Mouse (Mus musculus) hindbrain, embryonic 11.5 days (tissue): Measurements from ENCODE around the gene Olfr551. TPM values are rescaled to one million over a fixed set of nuclear protein-coding genes. Genes with fewer than 3 reads are reported as not detected.

ENCODE experiments used
- ATAC-seq: fragments of 200-750 bp; cut with Nextera tagmentation; 2 replicates; pipeline ENCODE4 v1.8.0; 2017; ENCODE audit warnings: mild to moderate bottlenecking, moderate TSS enrichment, moderate library complexity; ENCODE audit not compliant: low FRiP score
- DNase-seq: peaks from one replicate; pipeline ENCODE4 v3.0.0-alpha.2; 2015; ENCODE audit warnings: low spot score
- H3K27ac ChIP-seq: fragments of 300-500 bp; sonication (generic); 2 replicates; pipeline ENCODE4 v1.5.1; 2014; ENCODE audit warnings: mild to moderate bottlenecking, low read depth, low read length
- H3K27me3 ChIP-seq: fragments of 300-500 bp; sonication (generic); 2 replicates; pipeline ENCODE4 v1.6.1; 2014; ENCODE audit warnings: mild to moderate bottlenecking, low read length, moderate library complexity, mixed read lengths; ENCODE audit not compliant: control insufficient read depth, insufficient read depth
- H3K36me3 ChIP-seq: fragments of 300-500 bp; sonication (generic); 2 replicates; pipeline ENCODE4 v1.6.1; 2014; ENCODE audit warnings: mild to moderate bottlenecking, low read length, moderate library complexity, mixed read lengths; ENCODE audit not compliant: control insufficient read depth, insufficient read depth
- H3K4me1 ChIP-seq: fragments of 300-500 bp; sonication (generic); replicated peaks from 2 replicates; pipeline ENCODE4 v1.6.1; 2014; ENCODE audit warnings: low read length, mixed read lengths; ENCODE audit not compliant: control insufficient read depth, insufficient read depth
- H3K4me2 ChIP-seq: fragments of 300-500 bp; sonication (generic); replicated peaks from 2 replicates; pipeline ENCODE4 v1.6.1; 2014; ENCODE audit warnings: mild to moderate bottlenecking, low read depth, low read length
- H3K4me3 ChIP-seq: fragments of 300-500 bp; sonication (generic); 2 replicates; pipeline ENCODE4 v1.5.1; 2014; ENCODE audit warnings: low read depth, low read length
- H3K9ac ChIP-seq: fragments of 300-500 bp; sonication (generic); 2 replicates; pipeline ENCODE4 v1.6.1; 2014; ENCODE audit warnings: low read depth, low read length
- H3K9me3 ChIP-seq: fragments of 300-500 bp; sonication (generic); 2 replicates; pipeline ENCODE4 v1.6.1; 2016; ENCODE audit warnings: low read length; ENCODE audit not compliant: control insufficient read depth
- WGBS: fragments of 180-500 bp; shearing (Covaris S2); extraction: QIAGEN DNeasy Blood & Tissue Kit; methylation state at CpG from one replicate; pipeline ENCODE4 v1.1.7; 2014; 5-methylcytosine and 5-hydroxymethylcytosine counted together
- polyA plus RNA-seq: library from polyadenylated mRNA; unstranded; fragments of >200 nt; fragmentation: Nextera tagmentation; extraction: Ambion mirVana; gene quantifications from 2 replicates; pipeline ENCODE4 v1.2.1, GENCODE M21; 2014

Gene Olfr551
- polyA plus RNA-seq, 1 experiment from 2014 or later = not detected

DNA sequence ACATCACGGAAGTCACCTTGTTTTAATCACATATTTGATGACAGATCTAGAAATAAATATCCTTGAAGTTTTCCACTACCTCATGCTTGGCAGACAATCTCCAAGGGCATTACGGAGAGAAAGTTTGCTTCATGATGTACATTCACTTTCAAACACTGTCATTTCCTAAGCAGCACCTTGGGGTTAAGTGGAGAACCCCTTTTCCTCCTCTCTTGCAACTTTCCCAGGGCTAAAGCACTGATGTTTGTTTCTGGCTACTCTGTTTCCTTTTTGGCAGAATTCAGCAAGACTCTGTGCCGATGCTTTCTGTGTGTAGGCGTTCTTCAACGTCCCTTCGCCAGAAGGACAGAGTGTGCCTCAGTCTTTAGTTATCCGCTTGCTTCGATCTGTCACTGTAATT lies 20.5 kb downstream of the Olfr551 start, which contains the start of gene Olfr550:
Olfr550 (plus strand) TSS at position 301 of the 400 bp plus-strand sequence.
- H3K4me3 ChIP-seq = no peak within 1 kb of the TSS
- no peaks in the 10 kb centered on the region for H3K9me3 ChIP-seq
- no peaks in the 10 kb centered on the region for H3K4me1 ChIP-seq
- H3K36me3 ChIP-seq = no peaks in the 10 kb centered on the region
- H3K27me3 ChIP-seq = no peaks in the 10 kb centered on the region
- DNase-seq (no peak), ATAC-seq (no peak)
- no peak within 1 kb of the TSS for H3K27ac ChIP-seq
- H3K4me2 ChIP-seq = no peak within 1 kb of the TSS
- H3K9ac ChIP-seq = no peak within 1 kb of the TSS
- WGBS = 95% methylated on average over 8 of the region's 8 CpGs

GRCm38 (mm10) chr7:102566219-102566618 lies 25.5 kb downstream of the Olfr551 start:
- Histone ChIP-seq H3K9ac (no peak overlapping the region), H3K27ac (no peak overlapping the region), H3K4me3 (no peak overlapping the region), H3K4me2 (no peak overlapping the region), H3K9me3 (no peaks in the 10 kb centered on the region), H3K36me3 (no peaks in the 10 kb centered on the region), H3K27me3 (no peaks in the 10 kb centered on the region), H3K4me1 (no peaks in the 10 kb centered on the region)
- WGBS = 92% methylated on average over 4 of the region's 4 CpGs
- no peak for ATAC-seq
- no peak for DNase-seq

DNA sequence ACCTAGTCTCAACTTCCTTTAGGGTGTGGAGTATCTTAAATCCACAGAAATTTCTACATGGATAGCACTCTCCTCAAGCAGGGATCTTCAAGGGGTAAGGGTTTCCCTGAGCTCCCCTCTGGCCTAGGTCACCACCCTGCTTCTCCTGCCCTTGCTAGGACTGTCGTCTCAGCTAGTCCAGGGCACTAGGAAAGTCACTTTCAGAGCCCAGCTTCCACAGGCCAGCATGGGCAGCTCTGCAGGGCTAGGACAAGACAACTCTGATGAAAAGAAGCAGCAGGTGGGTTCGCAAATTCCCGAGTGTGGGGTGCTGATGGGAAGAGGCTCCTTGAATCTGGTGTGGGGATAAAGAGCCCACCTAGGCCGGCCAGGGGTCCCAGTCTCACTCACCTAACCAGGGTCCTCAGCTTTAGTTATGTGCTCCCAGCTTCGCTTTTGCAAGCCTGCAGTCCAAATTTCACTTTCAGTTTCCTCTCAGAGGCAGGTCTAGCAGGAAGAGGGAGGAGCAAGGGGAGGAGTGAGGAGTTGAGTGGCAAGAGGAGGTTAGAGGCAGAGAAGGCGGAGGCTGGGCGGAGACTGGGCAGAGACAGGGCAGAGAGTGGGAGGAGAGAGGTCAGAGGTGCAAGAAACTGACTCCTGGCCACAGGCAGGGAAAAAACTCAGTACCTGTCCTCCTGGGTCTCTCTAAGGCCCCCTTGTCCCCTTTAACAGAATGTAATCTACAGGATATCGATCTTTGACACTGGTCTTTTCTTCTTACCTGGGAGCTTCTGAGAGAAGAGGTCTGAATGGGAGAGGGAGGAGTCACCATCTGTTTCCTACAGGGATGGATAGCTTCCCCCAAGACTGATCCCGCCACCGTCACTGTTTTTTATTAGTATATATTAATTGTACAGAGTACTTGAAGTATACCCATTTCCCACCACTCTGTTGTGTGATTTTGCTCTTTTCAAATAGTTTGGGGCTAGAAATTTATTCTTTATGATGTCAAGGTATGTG lies 26.4 kb downstream of the Olfr551 start, which contains the start of gene Trim21:
Trim21 (minus strand) TSS at position 488 of the 999 bp plus-strand sequence.
- H3K9ac ChIP-seq = peak within 1 kb of the TSS; percentile 27; the same call in 1 of the 2 replicates
- H3K27ac ChIP-seq = no peak within 1 kb of the TSS
- ATAC-seq = peak; percentile 74; the same call in 1 of the 2 replicates
- no peaks in the 10 kb centered on the region for H3K27me3 ChIP-seq
- H3K36me3 ChIP-seq = no peaks in the 10 kb centered on the region
- WGBS = 28% methylated on average over 10 of the region's 10 CpGs
- H3K4me3 ChIP-seq = peak within 1 kb of the TSS; percentile 25
- H3K4me1 ChIP-seq = no peaks in the 10 kb centered on the region
- peak; percentile 56 for DNase-seq
- H3K4me2 ChIP-seq = peak within 1 kb of the TSS; percentile 35
- H3K9me3 ChIP-seq = no peaks in the 10 kb centered on the region

GRCm38 (mm10) chr7:102553279-102553678 lies 38.4 kb downstream of the Olfr551 start:
- no peaks in the 10 kb centered on the region for H3K9me3 ChIP-seq
- WGBS = 77% methylated on average over 3 of the region's 3 CpGs
- DNase-seq = no peak
- no peaks in the 10 kb centered on the region for H3K36me3 ChIP-seq
- no peak overlapping the region for H3K9ac ChIP-seq
- no peak for ATAC-seq
- H3K4me3 ChIP-seq = no peak overlapping the region
- no peaks in the 10 kb centered on the region for H3K27me3 ChIP-seq
- H3K27ac ChIP-seq = no peak overlapping the region
- no peak overlapping the region for H3K4me2 ChIP-seq
- no peaks in the 10 kb centered on the region for H3K4me1 ChIP-seq

DNA sequence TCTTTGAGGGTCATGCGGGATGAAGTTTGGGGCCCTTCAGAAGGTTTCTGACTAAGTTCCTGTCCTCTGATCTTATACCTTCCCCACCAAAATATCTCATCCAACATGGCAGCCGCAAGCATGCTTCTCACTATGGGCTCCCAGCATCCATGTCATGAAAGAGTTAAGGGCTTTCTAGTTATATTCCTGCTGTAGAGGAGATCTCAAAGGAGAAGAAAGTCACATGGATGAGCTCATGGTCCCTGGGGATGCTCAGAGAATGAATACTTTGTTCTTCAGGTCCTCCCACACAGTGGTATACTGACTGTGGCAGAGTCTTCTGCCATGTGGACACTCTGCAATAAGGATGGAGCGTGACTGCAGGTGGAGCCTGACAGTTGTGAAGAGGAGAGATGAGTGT lies 42.1 kb downstream of the Olfr551 start, which contains the start of gene Olfr549:
Olfr549 (plus strand) TSS at position 301 of the 400 bp plus-strand sequence.
- H3K4me2 ChIP-seq = no peak within 1 kb of the TSS
- WGBS = 89% methylated on average over 3 of the region's 3 CpGs
- H3K27me3 ChIP-seq = no peaks in the 10 kb centered on the region
- no peak within 1 kb of the TSS for H3K27ac ChIP-seq
- DNase-seq (no peak), ATAC-seq (no peak)
- no peaks in the 10 kb centered on the region for H3K36me3 ChIP-seq
- no peaks in the 10 kb centered on the region for H3K9me3 ChIP-seq
- no peak within 1 kb of the TSS for H3K9ac ChIP-seq
- no peaks in the 10 kb centered on the region for H3K4me1 ChIP-seq
- H3K4me3 ChIP-seq = no peak within 1 kb of the TSS

DNA sequence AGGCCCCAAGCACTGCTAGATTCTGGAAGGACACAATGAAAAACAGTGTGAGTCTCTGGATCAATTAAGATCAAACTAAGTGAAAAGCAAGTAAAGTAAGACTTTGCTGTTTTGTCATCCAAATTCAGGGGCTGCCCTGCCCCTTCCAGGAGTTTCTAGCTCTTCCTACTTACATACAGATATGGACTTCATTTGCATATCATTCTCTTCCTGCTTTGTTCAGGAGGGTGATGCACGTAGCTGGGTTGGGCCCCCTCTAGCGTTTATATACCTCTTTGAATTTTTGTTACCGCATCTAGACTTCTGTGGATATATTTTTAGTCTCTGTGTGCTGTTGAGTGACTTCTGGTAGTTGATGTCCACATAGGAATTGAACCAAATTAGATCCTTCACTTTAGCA lies 50.4 kb downstream of the Olfr551 start:
- Histone ChIP-seq H3K4me3 (no peak overlapping the region), H3K9ac (no peak overlapping the region), H3K27ac (no peak overlapping the region), H3K4me2 (no peak overlapping the region), H3K4me1 (no peaks in the 10 kb centered on the region), H3K36me3 (no peaks in the 10 kb centered on the region), H3K9me3 (no peaks in the 10 kb centered on the region), H3K27me3 (no peaks in the 10 kb centered on the region)
- DNase-seq (no peak), ATAC-seq (no peak)
- 65% methylated on average over 3 of the region's 3 CpGs for WGBS

- H3K9me3 ChIP-seq = no peaks in the 10 kb centered on the region
- H3K9ac ChIP-seq = no peak within 1 kb of the TSS
- H3K27me3 ChIP-seq = no peaks in the 10 kb centered on the region
- no peak within 1 kb of the TSS for H3K4me2 ChIP-seq
- no peak within 1 kb of the TSS for H3K4me3 ChIP-seq
- 83% methylated on average over 2 of the region's 2 CpGs for WGBS
- no peak for DNase-seq
- ATAC-seq = no peak
- H3K36me3 ChIP-seq = no peaks in the 10 kb centered on the region
- no peaks in the 10 kb centered on the region for H3K4me1 ChIP-seq
- no peak within 1 kb of the TSS for H3K27ac ChIP-seq
Observed at GRCm38 (mm10) chr7:102540596-102540995, 51.1 kb downstream of the Olfr551 start, which contains the start of gene Olfr548-ps1. TSS of gene Olfr548-ps1 (plus strand) at chr7:102540896.

- WGBS = 76% methylated on average over 1 of the region's 1 CpGs
- no peak for DNase-seq
Observed at GRCm38 (mm10) chr7:102534449-102534848, 57.2 kb downstream of the Olfr551 start, which contains the start of gene Olfr547. TSS of gene Olfr547 (plus strand) at chr7:102534749.

More at GRCm38 (mm10) chr7:102534449-102534848, 57.2 kb downstream of the Olfr551 start, which contains the start of gene Olfr547:
- no peaks in the 10 kb centered on the region for H3K9me3 ChIP-seq
- no peak within 1 kb of the TSS for H3K9ac ChIP-seq
- ATAC-seq = no peak
- no peaks in the 10 kb centered on the region for H3K27me3 ChIP-seq
- no peak within 1 kb of the TSS for H3K4me2 ChIP-seq
- no peak within 1 kb of the TSS for H3K4me3 ChIP-seq
- H3K36me3 ChIP-seq = no peaks in the 10 kb centered on the region
- no peak within 1 kb of the TSS for H3K27ac ChIP-seq
- H3K4me1 ChIP-seq = no peaks in the 10 kb centered on the region
